Mouse (Mus musculus) intestine, embryonic 14.5 days (tissue): ENCODE measurements around the gene Kif16b. TPM values are rescaled to one million over a fixed set of nuclear protein-coding genes. Genes with fewer than 3 reads are reported as not detected.

Source experiments
- ATAC-seq: fragments of 200-750 bp; cut with Nextera tagmentation; replicated peaks from 2 replicates; pipeline ENCODE4 v1.8.0; 2017; ENCODE audit warnings: low read depth, moderate number of reproducible peaks, moderate TSS enrichment, moderate library complexity; ENCODE audit not compliant: low FRiP score, low TSS enrichment
- DNase-seq: peaks from one replicate; pipeline ENCODE4 v3.0.0-alpha.2; 2018; ENCODE audit warnings: low spot score
- H3K27ac ChIP-seq: fragments of 300-500 bp; sonication (generic); 2 replicates; pipeline ENCODE4 v1.5.1; 2014; ENCODE audit warnings: low read depth, mild to moderate bottlenecking, control low read depth
- H3K27me3 ChIP-seq: fragments of 300-500 bp; sonication (generic); replicated peaks from 2 replicates; pipeline ENCODE4 v1.6.1; 2014; ENCODE audit warnings: low read length, control low read depth; ENCODE audit not compliant: control insufficient read depth, insufficient read depth
- H3K36me3 ChIP-seq: fragments of 300-500 bp; sonication (generic); 2 replicates; pipeline ENCODE4 v1.6.1; 2014; ENCODE audit warnings: low read length, control low read depth; ENCODE audit not compliant: control insufficient read depth, insufficient read depth
- H3K4me1 ChIP-seq: fragments of 300-500 bp; sonication (generic); replicated peaks from 2 replicates; pipeline ENCODE4 v1.6.1; 2014; ENCODE audit warnings: low read length, control low read depth, mixed read lengths; ENCODE audit not compliant: control insufficient read depth, insufficient read depth
- H3K4me2 ChIP-seq: fragments of 300-500 bp; sonication (generic); 2 replicates; pipeline ENCODE4 v1.6.1; 2014; ENCODE audit warnings: low read length
- H3K4me3 ChIP-seq: fragments of 300-500 bp; sonication (generic); 2 replicates; pipeline ENCODE4 v1.5.1; 2014; ENCODE audit warnings: low read depth, low read length, control low read depth, mixed read lengths
- H3K9ac ChIP-seq: fragments of 300-500 bp; sonication (generic); 2 replicates; pipeline ENCODE4 v1.6.1; 2014; ENCODE audit warnings: mild to moderate bottlenecking, low read length
- H3K9me3 ChIP-seq: fragments of 300-500 bp; sonication (generic); 2 replicates; pipeline ENCODE4 v1.6.1; 2016; ENCODE audit warnings: low read length, control low read depth; ENCODE audit not compliant: control insufficient read depth
- WGBS: fragments of 180-500 bp; shearing (Covaris S2); extraction: QIAGEN DNeasy Blood & Tissue Kit; methylation state at CpG from one replicate; pipeline ENCODE4 v1.1.7; 2014; 5-methylcytosine and 5-hydroxymethylcytosine counted together
- polyA plus RNA-seq: library from polyadenylated mRNA; unstranded; fragments of >200 nt; fragmentation: Nextera tagmentation; extraction: Ambion mirVana; gene quantifications from 2 replicates; pipeline ENCODE4 v1.2.1, GENCODE M21; 2014

The Kif16b gene
- 12.3 and 12.7 TPM in 2 replicates for polyA plus RNA-seq

- H3K4me3 ChIP-seq: peak within 1 kb of the TSS; percentile 74
- H3K9me3 ChIP-seq: no peaks in the 10 kb centered on the region
- peak; percentile 96 for ATAC-seq
- H3K9ac ChIP-seq: peak within 1 kb of the TSS; percentile 61
- WGBS: under 1% methylated on average over 57 of the region's 64 CpGs
- DNase-seq: peak; percentile 93
- H3K27me3 ChIP-seq: no peaks in the 10 kb centered on the region
- peaks cover 9% of the 10 kb centered on the region for H3K4me1 ChIP-seq
- H3K4me2 ChIP-seq: peak within 1 kb of the TSS; percentile 88
- peak within 1 kb of the TSS; percentile 70; the same call in 1 of the 2 replicates for H3K27ac ChIP-seq
- no peaks in the 10 kb centered on the region for H3K36me3 ChIP-seq
These were observed at the start of gene Kif16b for GRCm38 (mm10) chr2:142900862-142901805. TSS of gene Kif16b (minus strand) at chr2:142901531.

- no peak for ATAC-seq
- no peak for DNase-seq
These were observed 39.7 kb upstream of the Kif16b start for GRCm38 (mm10) chr2:142940899-142941642.

GRCm38 (mm10) chr2:142930445-142930844 is 29.1 kb upstream of the Kif16b start:
- Histone ChIP-seq H3K4me2 (no peak overlapping the region), H3K9ac (no peak overlapping the region), H3K4me1 (no peaks in the 10 kb centered on the region), H3K36me3 (no peaks in the 10 kb centered on the region), H3K4me3 (no peak overlapping the region), H3K27ac (no peak overlapping the region), H3K27me3 (no peaks in the 10 kb centered on the region), H3K9me3 (no peaks in the 10 kb centered on the region)
- DNase-seq: no peak
- WGBS: 86% methylated on average over 4 of the region's 4 CpGs
- no peak for ATAC-seq

More at GRCm38 (mm10) chr2:142940899-142941642, 39.7 kb upstream of the Kif16b start:
- Histone ChIP-seq H3K4me1 (no peaks in the 10 kb centered on the region), H3K9ac (no peak overlapping the region), H3K36me3 (no peaks in the 10 kb centered on the region), H3K4me2 (no peak overlapping the region), H3K27ac (no peak overlapping the region), H3K27me3 (no peaks in the 10 kb centered on the region), H3K9me3 (no peaks in the 10 kb centered on the region), H3K4me3 (no peak overlapping the region)
- 39% methylated on average over 6 of the region's 6 CpGs for WGBS

- Histone ChIP-seq H3K36me3 (no peaks in the 10 kb centered on the region), H3K27ac (no peak overlapping the region), H3K27me3 (no peaks in the 10 kb centered on the region), H3K4me3 (no peak overlapping the region), H3K4me2 (no peak overlapping the region), H3K9ac (no peak overlapping the region), H3K4me1 (no peaks in the 10 kb centered on the region), H3K9me3 (no peaks in the 10 kb centered on the region)
- 78% methylated on average over 10 of the region's 10 CpGs for WGBS
- DNase-seq (no peak), ATAC-seq (no peak)
These were observed 28.1 kb upstream of the Kif16b start for GRCm38 (mm10) chr2:142929226-142930112.

- H3K9ac ChIP-seq: no peak overlapping the region
- H3K4me1 ChIP-seq: no peaks in the 10 kb centered on the region
- H3K9me3 ChIP-seq: no peaks in the 10 kb centered on the region
- H3K36me3 ChIP-seq: no peaks in the 10 kb centered on the region
- H3K27ac ChIP-seq: no peak overlapping the region
- WGBS: 82% methylated on average over 3 of the region's 3 CpGs
- H3K27me3 ChIP-seq: no peaks in the 10 kb centered on the region
- no peak for DNase-seq
- H3K4me3 ChIP-seq: no peak overlapping the region
- no peak overlapping the region for H3K4me2 ChIP-seq
- no peak for ATAC-seq
These were observed 9.6 kb upstream of the Kif16b start for GRCm38 (mm10) chr2:142910808-142911388.

- Histone ChIP-seq H3K4me3 (no peak overlapping the region), H3K27me3 (no peaks in the 10 kb centered on the region), H3K36me3 (no peaks in the 10 kb centered on the region), H3K4me1 (no peaks in the 10 kb centered on the region), H3K9ac (no peak overlapping the region), H3K4me2 (no peak overlapping the region), H3K27ac (no peak overlapping the region), H3K9me3 (no peaks in the 10 kb centered on the region)
- ATAC-seq (no peak), DNase-seq (no peak)
- WGBS: 74% methylated on average over 3 of the region's 3 CpGs
These were observed 7.9 kb upstream of the Kif16b start for GRCm38 (mm10) chr2:142909213-142909612.

GRCm38 (mm10) chr2:142907056-142907455 is 5.7 kb upstream of the Kif16b start:
- DNase-seq (no peak), ATAC-seq (no peak)
- Histone ChIP-seq H3K4me2 (no peak overlapping the region), H3K4me1 (peaks cover 4% of the 10 kb centered on the region), H3K36me3 (no peaks in the 10 kb centered on the region), H3K9me3 (no peaks in the 10 kb centered on the region), H3K27me3 (no peaks in the 10 kb centered on the region), H3K4me3 (no peak overlapping the region), H3K27ac (no peak overlapping the region), H3K9ac (no peak overlapping the region)
- 88% methylated on average over 4 of the region's 4 CpGs for WGBS
